Mouse (Mus musculus) CD4-positive helper T cell, adult 2 months (primary cell): Measurements from ENCODE around the gene Fbxw21.

Experiments used
- DNase-seq: peaks from one replicate; pipeline ENCODE4 v3.0.0-alpha.2; 2012; ENCODE audit warnings: low read depth, missing footprints, low spot score

Gene Fbxw21

GRCm38 (mm10) chr9:109090446-109090845 lies 71.4 kb downstream of the Fbxw21 start:
- DNase-seq, result no peak
